Comparison of ENCODE assay signal across 12 mouse cellular contexts in genomic region chr9:32739988-32740387, GRCm38 (mm10).
"Had no signal": no experiment of that assay in that cellular context is flagged by ENCODE, and none has a peak within 500 bp of the region (broad histone marks: within the 10 kb centered on the region; RNA-seq: fewer than 3 reads in every experiment).

No protein-coding gene starts in this region.

- H3K36me3 ChIP-seq: midbrain, embryonic 13.5 days; midbrain, embryonic 15.5 days; neural tube, embryonic 12.5 days had no signal

- H3K4me3 ChIP-seq: liver, embryonic 12.5 days; megakaryocyte, embryonic 14.5 days; midbrain, embryonic 13.5 days; midbrain, embryonic 15.5 days; neural tube, embryonic 12.5 days had no signal

- H3K27ac ChIP-seq: liver, embryonic 12.5 days; liver, embryonic 14.5 days; macrophage; midbrain, embryonic 13.5 days; midbrain, embryonic 15.5 days; neural tube, embryonic 12.5 days had no signal

- H3K4me1 ChIP-seq: liver, embryonic 12.5 days; midbrain, embryonic 13.5 days; midbrain, embryonic 15.5 days; neural tube, embryonic 12.5 days had no signal

- H3K27me3 ChIP-seq: liver, embryonic 12.5 days; midbrain, embryonic 13.5 days; midbrain, embryonic 15.5 days; neural tube, embryonic 12.5 days had no signal

- DNase-seq: lung, adult 18-20 months; lung, embryonic 14.5 days; lung, postnatal 10 days; lung, postnatal 36 days; right cerebral cortex, postnatal 14 days had no signal
